Mouse (Mus musculus): ENCODE data around the gene Kif14.

Kif14 gene

GRCm38 (mm10) chr1:136466143-136466811 lies at the start of gene Kif14:
Gene Kif14 (plus strand): TSS chr1:136466343.
- DNase-seq: peak; percentile 89 to 92

GRCm38 (mm10) chr1:136418393-136418792 lies 47.8 kb upstream of the Kif14 start:
- no peak for DNase-seq

GRCm38 (mm10) chr1:136427166-136427969 lies 38.8 kb upstream of the Kif14 start:
- DNase-seq: no peak

GRCm38 (mm10) chr1:136428981-136429380 lies 37.2 kb upstream of the Kif14 start:
- DNase-seq: no peak

- no peak for DNase-seq
Measured at GRCm38 (mm10) chr1:136430126-136430818, 35.9 kb upstream of the Kif14 start.

- DNase-seq: no peak
Measured at GRCm38 (mm10) chr1:136440741-136441140, 25.4 kb upstream of the Kif14 start.

GRCm38 (mm10) chr1:136442809-136443208 lies 23.3 kb upstream of the Kif14 start:
- no peak for DNase-seq

- DNase-seq: no peak
Measured at GRCm38 (mm10) chr1:136444555-136445255, 21.4 kb upstream of the Kif14 start.

GRCm38 (mm10) chr1:136446933-136447332 lies 19.2 kb upstream of the Kif14 start:
- DNase-seq: no peak

GRCm38 (mm10) chr1:136447338-136447737 lies 18.8 kb upstream of the Kif14 start:
- DNase-seq: peak in 1 of 2 experiments; percentile 28

- no peak for DNase-seq
Measured at GRCm38 (mm10) chr1:136449541-136449940, 16.6 kb upstream of the Kif14 start.

GRCm38 (mm10) chr1:136450206-136450605 lies 15.9 kb upstream of the Kif14 start:
- no peak for DNase-seq

- peak in 1 of 2 experiments; percentile 41 for DNase-seq
Measured at GRCm38 (mm10) chr1:136452421-136452820, 13.7 kb upstream of the Kif14 start.

- peak; percentile 29 to 66 for DNase-seq
Measured at GRCm38 (mm10) chr1:136455756-136456585, 10.2 kb upstream of the Kif14 start.

GRCm38 (mm10) chr1:136456741-136457140 lies 9.4 kb upstream of the Kif14 start:
- peak; percentile 19 to 27 for DNase-seq

GRCm38 (mm10) chr1:136457403-136457802 lies 8.7 kb upstream of the Kif14 start:
- DNase-seq: no peak

- peak in 1 of 2 experiments; percentile 27 for DNase-seq
Measured at GRCm38 (mm10) chr1:136458691-136459245, 7.4 kb upstream of the Kif14 start.

- DNase-seq: no peak
Measured at GRCm38 (mm10) chr1:136462443-136462842, 3.7 kb upstream of the Kif14 start.

- DNase-seq: no peak
Measured at GRCm38 (mm10) chr1:136465168-136465567, 975 bp upstream of the Kif14 start.

- no peak for DNase-seq
Measured at GRCm38 (mm10) chr1:136469408-136469807, 3.3 kb downstream of the Kif14 start.

- no peak for DNase-seq
Measured at GRCm38 (mm10) chr1:136470471-136470870, 4.3 kb downstream of the Kif14 start.

GRCm38 (mm10) chr1:136491681-136492080 lies 25.5 kb downstream of the Kif14 start:
- no peak for DNase-seq
